Mouse (Mus musculus) thymus, adult 2 months (tissue): ENCODE data around the gene Abcb1a. TPM values are rescaled to one million over a fixed set of nuclear protein-coding genes. Genes with fewer than 3 reads are reported as not detected.

Experiments
- DNase-seq: peaks from one replicate; pipeline ENCODE4 v3.0.0; 2021
- H3K27ac ChIP-seq: fragments of 200-500 bp; 2 replicates; pipeline ENCODE4 v1.5.1; 2012; ENCODE audit warnings: low read length, control low read depth; ENCODE audit not compliant: control insufficient read depth, insufficient read depth
- H3K27me3 ChIP-seq: fragments of 200-500 bp; 2 replicates; pipeline ENCODE4 v1.6.1; 2012; ENCODE audit warnings: mild to moderate bottlenecking, low read length, moderate library complexity, mixed read lengths; ENCODE audit not compliant: control insufficient read depth, insufficient read depth
- H3K36me3 ChIP-seq: fragments of 200-500 bp; 2 replicates; pipeline ENCODE4 v1.6.1; 2012; ENCODE audit warnings: mild to moderate bottlenecking, low read length, moderate library complexity; ENCODE audit not compliant: control insufficient read depth, insufficient read depth
- H3K4me1 ChIP-seq: fragments of 200-500 bp; replicated peaks from 2 replicates; pipeline ENCODE4 v1.6.1; 2012; ENCODE audit warnings: low read length; ENCODE audit not compliant: control insufficient read depth, insufficient read depth
- H3K4me3 ChIP-seq: fragments of 200-500 bp; 2 replicates; pipeline ENCODE4 v1.5.1; 2012; ENCODE audit warnings: mild to moderate bottlenecking, low read length, control low read depth, moderate library complexity; ENCODE audit not compliant: control insufficient read depth, insufficient read depth
- CTCF ChIP-seq: fragments of 200-500 bp; IDR thresholded peaks from 2 replicates; pipeline ENCODE4 v1.5.1; 2012; ENCODE audit warnings: mild to moderate bottlenecking, control low read depth, low read length, moderate library complexity, borderline replicate concordance; ENCODE audit not compliant: control insufficient read depth, poor library complexity, insufficient read depth; ENCODE audit errors: extremely low read depth
- POLR2A ChIP-seq: fragments of 200-500 bp; IDR thresholded peaks from 2 replicates; pipeline ENCODE4 v1.6.1; 2012; ENCODE audit warnings: mild to moderate bottlenecking, low read length, control low read depth, moderate library complexity; ENCODE audit not compliant: control insufficient read depth, poor library complexity, insufficient read depth; ENCODE audit errors: extremely low read depth
- WGBS: fragments of 180-500 bp; shearing (Covaris S2); methylation state at CpG from one replicate; pipeline ENCODE4 v1.1.7; 2018; 5-methylcytosine and 5-hydroxymethylcytosine counted together
- polyA plus RNA-seq: library from polyadenylated mRNA; depleted of rRNA; stranded (reverse); fragments of >200 nt; gene quantifications from 2 replicates; pipeline ENCODE4 v1.2.3, GENCODE M21; 2012; rRNA removed

The Abcb1a gene
- polyA plus RNA-seq = 1.2 and 1.4 TPM in 2 replicates

- TF ChIP-seq CTCF = no peak
- no peak for TF ChIP-seq POLR2A
- peak; percentile 23 for DNase-seq
Measured at GRCm38 (mm10) chr5:8659911-8660737, at the start of gene Abcb1a. Gene Abcb1a (plus strand): TSS chr5:8660077.

GRCm38 (mm10) chr5:8622071-8622595 is 37.7 kb upstream of the Abcb1a start:
- Histone ChIP-seq H3K36me3 (no peaks in the 10 kb centered on the region), H3K27ac (no peak overlapping the region), H3K4me3 (peak overlapping the region; percentile 77), H3K4me1 (peaks cover 2% of the 10 kb centered on the region; the same call in 1 of the 2 replicates), H3K27me3 (no peaks in the 10 kb centered on the region)
- TF ChIP-seq CTCF (peak; percentile 54; the same call in 1 of the 2 replicates), POLR2A (0 out of 2 replicates have a peak, but pooled peaks have one; percentile 16)
- 1% methylated on average over 48 of the region's 49 CpGs for WGBS
- DNase-seq = peak; percentile 52

More at GRCm38 (mm10) chr5:8659911-8660737, at the start of gene Abcb1a:
- H3K27me3 ChIP-seq = no peaks in the 10 kb centered on the region
- H3K4me3 ChIP-seq = peak within 1 kb of the TSS; percentile 41
- 10% methylated on average over 37 of the region's 37 CpGs for WGBS
- H3K36me3 ChIP-seq = no peaks in the 10 kb centered on the region
- no peak within 1 kb of the TSS for H3K27ac ChIP-seq
- H3K4me1 ChIP-seq = peaks cover 7% of the 10 kb centered on the region

GRCm38 (mm10) chr5:8622596-8623231 is 37.2 kb upstream of the Abcb1a start, which contains the start of gene Rundc3b:
Gene Rundc3b (minus strand): TSS chr5:8622952.
- Histone ChIP-seq H3K4me3 (peak within 1 kb of the TSS; percentile 77), H3K27ac (no peak within 1 kb of the TSS), H3K27me3 (no peaks in the 10 kb centered on the region), H3K36me3 (no peaks in the 10 kb centered on the region), H3K4me1 (peaks cover 2% of the 10 kb centered on the region; the same call in 1 of the 2 replicates)
- TF ChIP-seq POLR2A = 0 out of 2 replicates have a peak, but pooled peaks have one; percentile 5
- TF ChIP-seq CTCF = no peak; the same call in 1 of the 2 replicates
- DNase-seq = peak; percentile 94
- 1% methylated on average over 67 of the region's 74 CpGs for WGBS

- TF ChIP-seq CTCF (no peak), POLR2A (no peak)
- H3K36me3 ChIP-seq = no peaks in the 10 kb centered on the region
- WGBS = 91% methylated on average over 3 of the region's 3 CpGs
Measured at GRCm38 (mm10) chr5:8632901-8633300, 27.0 kb upstream of the Abcb1a start.

GRCm38 (mm10) chr5:8634489-8634975 is 25.3 kb upstream of the Abcb1a start:
- Histone ChIP-seq H3K4me1 (no peaks in the 10 kb centered on the region), H3K4me3 (no peak overlapping the region), H3K27me3 (no peaks in the 10 kb centered on the region), H3K36me3 (no peaks in the 10 kb centered on the region), H3K27ac (no peak overlapping the region)
- TF ChIP-seq CTCF (no peak), POLR2A (no peak)
- no peak for DNase-seq

More at GRCm38 (mm10) chr5:8632901-8633300, 27.0 kb upstream of the Abcb1a start:
- no peak for DNase-seq
- H3K27me3 ChIP-seq = no peaks in the 10 kb centered on the region
- no peaks in the 10 kb centered on the region for H3K4me1 ChIP-seq
- no peak overlapping the region for H3K27ac ChIP-seq
- H3K4me3 ChIP-seq = no peak overlapping the region

- no peak for DNase-seq
- TF ChIP-seq POLR2A = no peak
- TF ChIP-seq CTCF = no peak
- H3K27me3 ChIP-seq = no peaks in the 10 kb centered on the region
- no peaks in the 10 kb centered on the region for H3K4me1 ChIP-seq
- H3K27ac ChIP-seq = no peak overlapping the region
- WGBS = 61% methylated on average over 4 of the region's 4 CpGs
- no peaks in the 10 kb centered on the region for H3K36me3 ChIP-seq
- H3K4me3 ChIP-seq = no peak overlapping the region
Measured at GRCm38 (mm10) chr5:8648300-8648699, 11.6 kb upstream of the Abcb1a start.
